Mouse (Mus musculus): Measurements from ENCODE around the gene Wdr18.

Wdr18 gene

DNA sequence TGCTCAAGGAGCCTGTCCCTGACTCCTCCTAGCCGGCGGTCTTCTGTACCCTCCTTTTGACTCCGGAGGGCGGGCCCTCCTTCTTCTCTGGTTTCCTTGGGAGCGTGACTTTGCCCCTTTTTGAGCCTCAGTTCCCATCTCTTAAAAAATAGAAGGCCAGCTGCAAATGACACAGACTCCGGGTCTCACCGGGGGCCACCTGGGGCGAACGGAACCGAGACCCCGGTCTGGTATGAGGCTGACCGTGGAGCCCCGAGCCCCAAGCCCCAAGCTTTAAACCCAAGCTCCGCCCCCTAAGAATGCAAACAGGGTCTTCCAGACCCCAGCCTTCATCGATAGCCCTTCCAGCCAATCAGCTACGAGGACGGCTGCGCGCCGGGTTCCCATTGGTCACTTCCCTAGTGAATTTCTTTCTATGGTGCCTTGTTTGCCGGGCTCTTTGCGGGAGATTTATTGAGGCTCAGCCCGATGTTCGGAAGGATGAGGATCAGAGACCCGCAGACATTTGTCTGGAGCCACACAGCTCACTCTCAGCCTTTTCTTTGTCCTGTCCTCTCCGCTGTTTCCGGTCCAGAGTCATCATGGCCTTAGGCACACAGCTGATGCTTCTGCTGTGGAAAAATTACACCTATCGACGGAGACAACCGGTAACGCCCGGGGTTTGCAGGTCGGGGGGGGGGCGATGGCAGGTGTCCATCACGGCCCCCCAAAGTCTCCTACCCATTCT, 37.2 kb downstream of the Wdr18 start:
- peak; percentile 89 for DNase-seq (ENCODE audit: low read depth)

- no peak for DNase-seq (ENCODE audit: low read depth)
Observed at GRCm38 (mm10) chr10:79997819-79998218, 37.9 kb downstream of the Wdr18 start.

GRCm38 (mm10) chr10:80001945-80002344, 42.0 kb downstream of the Wdr18 start:
- no peak for DNase-seq (ENCODE audit: low read depth)

DNA sequence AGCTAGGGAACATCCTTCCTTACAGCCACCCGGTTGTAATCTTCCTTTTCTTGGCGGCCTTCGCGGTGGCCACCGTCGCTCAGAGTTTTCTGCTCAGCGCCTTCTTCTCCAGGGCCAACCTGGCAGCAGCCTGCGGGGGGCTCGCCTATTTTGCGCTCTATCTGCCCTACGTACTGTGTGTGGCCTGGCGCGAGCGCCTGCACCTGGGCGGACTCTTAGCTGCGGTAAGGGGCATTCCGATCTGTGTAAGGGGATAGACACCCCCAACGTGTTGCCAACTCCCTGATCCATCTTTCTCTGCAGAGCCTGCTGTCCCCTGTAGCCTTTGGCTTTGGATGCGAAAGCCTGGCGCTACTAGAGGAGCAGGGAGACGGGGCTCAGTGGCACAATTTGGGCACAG, 42.9 kb downstream of the Wdr18 start:
- DNase-seq (ENCODE audit: low read depth): no peak

GRCm38 (mm10) chr10:80003374-80004232, 43.7 kb downstream of the Wdr18 start:
- DNase-seq (ENCODE audit: low read depth): no peak

- DNase-seq (ENCODE audit: low read depth): no peak
Observed at GRCm38 (mm10) chr10:80004233-80004705, 44.3 kb downstream of the Wdr18 start.

DNA sequence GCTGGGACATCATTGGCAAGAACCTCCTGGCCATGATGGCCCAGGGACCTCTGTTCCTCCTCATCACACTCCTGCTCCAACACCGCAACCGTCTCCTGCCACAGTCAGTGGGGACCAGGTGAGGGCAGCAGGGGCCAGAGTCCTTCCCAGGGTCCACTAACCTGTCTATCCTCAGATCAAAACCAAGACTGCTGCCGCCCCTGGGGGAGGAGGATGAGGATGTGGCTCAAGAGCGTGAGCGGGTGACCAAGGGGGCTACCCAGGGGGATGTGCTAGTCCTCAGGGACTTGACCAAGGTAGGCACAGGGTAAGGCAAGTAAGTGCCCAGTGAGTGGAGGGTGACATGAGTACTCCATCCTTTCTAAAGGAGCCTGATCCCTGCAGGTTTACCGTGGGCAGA, 51.8 kb downstream of the Wdr18 start:
- DNase-seq (ENCODE audit: low read depth): no peak

GRCm38 (mm10) chr10:80013609-80014008, 53.7 kb downstream of the Wdr18 start:
- no peak for DNase-seq (ENCODE audit: low read depth)

GRCm38 (mm10) chr10:80014484-80015290, 54.7 kb downstream of the Wdr18 start:
- peak; percentile 60 for DNase-seq (ENCODE audit: low read depth)

- no peak for DNase-seq (ENCODE audit: low read depth)
Observed at GRCm38 (mm10) chr10:80015583-80015982, 55.6 kb downstream of the Wdr18 start.

DNA sequence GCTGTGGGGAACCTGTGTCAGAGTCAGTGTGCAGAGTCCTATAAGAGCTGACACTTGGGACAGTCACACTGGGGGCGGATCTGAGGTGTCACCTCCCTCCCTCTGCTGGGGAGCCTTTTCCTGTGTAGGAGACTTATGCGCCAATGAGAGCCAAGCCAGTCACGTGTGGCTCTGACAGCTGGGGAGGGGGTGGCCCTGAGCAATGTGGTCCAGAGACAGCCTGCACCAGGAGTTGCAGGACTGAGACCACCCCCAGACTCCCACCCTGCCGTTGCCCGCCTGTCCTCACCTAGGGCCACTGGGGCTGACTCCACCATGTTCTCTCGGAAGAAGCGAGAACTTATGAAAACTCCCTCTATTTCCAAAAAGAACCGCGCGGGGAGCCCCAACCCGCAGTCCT, 56.6 kb downstream of the Wdr18 start, which contains the start of gene Arhgap45:
TSS of gene Arhgap45 (plus strand) at position 143 of the 400 bp plus-strand sequence.
- peak; percentile 96 for DNase-seq (ENCODE audit: low read depth)

- DNase-seq (ENCODE audit: low read depth): peak; percentile 76
Observed at GRCm38 (mm10) chr10:80016931-80017330, 57.0 kb downstream of the Wdr18 start.

GRCm38 (mm10) chr10:80017361-80017760, 57.4 kb downstream of the Wdr18 start:
- DNase-seq (ENCODE audit: low read depth): peak; percentile 94

DNA sequence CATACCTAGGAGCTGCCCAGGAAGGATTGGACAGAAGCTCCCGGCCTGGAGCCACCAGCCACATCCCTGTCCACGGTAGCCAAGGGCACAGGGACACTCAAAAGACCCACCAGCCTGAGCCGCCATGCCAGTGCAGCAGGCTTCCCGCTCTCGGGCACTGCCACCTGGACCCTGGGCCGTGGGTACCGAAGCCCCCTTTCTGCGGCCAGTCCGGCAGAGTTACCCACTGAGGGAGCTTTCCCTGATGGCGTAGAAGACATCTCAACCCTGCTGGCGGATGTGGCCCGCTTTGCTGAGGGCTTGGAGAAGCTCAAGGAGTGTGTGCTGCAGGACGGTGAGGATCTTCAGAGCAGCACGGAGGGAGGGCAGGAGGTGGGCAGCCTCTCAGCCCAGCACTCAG, 57.8 kb downstream of the Wdr18 start:
- DNase-seq (ENCODE audit: low read depth): no peak

DNA sequence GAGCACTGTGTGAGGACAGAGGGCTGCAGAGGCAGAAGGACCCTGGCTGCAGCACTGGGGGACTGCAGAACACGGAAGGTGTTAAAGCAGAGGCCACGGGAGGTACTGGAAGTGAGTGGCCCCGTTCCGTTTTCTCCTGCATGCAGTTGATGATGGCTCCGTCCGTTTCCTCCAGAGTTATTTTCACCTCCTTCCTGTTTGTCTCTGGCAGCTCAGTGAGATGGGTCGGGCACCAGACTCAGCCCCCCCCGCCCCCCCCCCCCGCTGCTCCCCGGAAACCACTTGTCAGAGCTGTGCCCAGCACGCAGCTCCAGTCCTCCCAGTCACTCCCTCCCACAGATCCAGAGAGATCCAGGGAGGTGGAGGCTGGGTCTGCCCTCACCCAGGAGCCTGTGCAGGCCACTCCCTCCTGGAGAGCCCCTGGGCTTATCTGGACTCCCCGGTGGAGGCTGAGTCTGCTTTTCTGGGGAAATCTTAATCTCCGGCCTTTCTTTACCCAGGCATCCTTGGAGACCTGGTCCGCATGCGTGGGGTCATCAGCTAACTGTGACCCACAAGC, 58.9 kb downstream of the Wdr18 start:
- peak; percentile 60 for DNase-seq (ENCODE audit: low read depth)

DNA sequence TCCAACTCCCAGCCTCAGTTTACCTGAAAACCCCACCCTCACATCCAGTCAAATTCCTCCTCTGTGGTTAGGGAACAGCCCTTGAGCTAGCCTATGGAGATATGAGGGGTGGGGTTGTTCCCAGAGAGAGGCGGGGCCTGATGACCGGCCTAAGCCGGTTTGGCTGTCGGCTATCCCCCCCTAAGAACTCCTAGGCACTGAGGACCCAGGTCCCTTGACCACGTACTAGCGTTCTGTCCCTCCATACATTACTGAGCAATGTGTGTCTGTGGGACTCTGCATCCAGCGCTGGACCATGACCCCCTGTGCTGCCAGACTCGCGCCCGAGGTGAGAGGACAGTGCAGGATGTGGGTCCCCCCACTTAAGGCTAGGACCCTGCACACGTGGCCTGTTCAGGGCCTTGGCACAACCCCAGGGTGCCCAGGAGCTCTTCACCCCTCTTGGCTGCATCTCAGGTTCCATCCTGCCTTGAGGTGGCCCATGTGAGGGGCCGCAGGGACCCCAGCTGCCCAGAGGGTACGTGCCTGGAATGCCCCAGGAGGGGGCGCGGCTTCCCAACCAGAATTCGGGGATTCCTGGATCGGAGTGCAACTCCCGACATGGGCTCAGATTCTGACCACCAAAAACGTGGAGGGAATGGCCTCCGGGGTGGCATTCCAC, 59.6 kb downstream of the Wdr18 start:
- DNase-seq (ENCODE audit: low read depth): no peak

Measured in 416B (cell line).